Mouse (Mus musculus) E14TG2a.4 (cell line): ENCODE data around the gene Cngb1.

Source experiments
- CTCF ChIP-seq: conservative IDR thresholded peaks from 2 replicates; pipeline ENCODE4 v1.5.1; 2014; ENCODE audit warnings: low read length
- POU5F1 ChIP-seq: IDR thresholded peaks from 2 replicates; pipeline ENCODE4 v1.6.1; 2014; ENCODE audit warnings: low read length, borderline replicate concordance

GRCm38 (mm10) chr8:95200001-95200405 lies 106.4 kb downstream of the Cngb1 start:
- TF ChIP-seq CTCF (no peak), POU5F1 (no peak)
